Mouse (Mus musculus): ENCODE data around the gene Zbtb42.

DNA sequence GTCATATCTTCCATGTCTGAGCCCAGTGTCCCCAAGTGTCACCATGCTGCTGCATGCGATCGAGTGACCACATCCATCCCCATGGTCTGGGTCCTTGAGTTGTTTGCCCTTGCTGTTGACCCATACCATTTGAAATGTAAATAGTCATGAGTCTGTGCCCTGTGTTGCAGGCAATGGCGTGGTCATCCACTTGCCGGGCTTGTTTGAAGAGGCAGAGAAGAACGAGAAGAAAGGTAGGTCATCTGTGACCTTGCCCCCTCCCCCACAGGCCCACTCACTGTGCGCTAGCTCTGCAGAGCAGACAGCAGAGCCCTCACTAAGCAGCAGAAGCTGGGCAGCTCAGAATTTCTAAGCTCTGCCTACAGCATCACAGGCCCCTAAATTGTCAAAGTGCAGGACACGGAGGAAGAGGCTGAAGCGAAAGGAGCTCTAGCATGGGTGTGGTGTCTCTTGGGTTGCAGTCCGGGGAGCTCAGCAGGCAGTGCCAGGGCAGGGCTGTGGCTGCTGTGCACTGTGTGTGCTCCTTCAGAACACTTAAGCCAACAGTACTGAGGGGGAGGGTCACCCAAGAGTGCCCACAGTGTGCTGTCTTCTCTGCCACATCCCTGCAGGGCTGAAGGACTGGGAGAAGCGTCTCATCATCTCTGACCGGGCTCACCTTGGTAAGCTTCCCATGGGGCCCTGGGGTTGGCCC, 46.4 kb upstream of the Zbtb42 start:
- TF ChIP-seq CTCF (IDR thresholded peaks at IDR 0.05; ENCODE audit: extremely low read depth, insufficient read length, insufficient replicate concordance, low read depth, low read length) (no peak), POLR2A (IDR thresholded peaks at IDR 0.05; ENCODE audit: low read depth, low read length) (no peak)

All from small intestine, adult 2 months (tissue).